ENCODE assay signal across 10 mouse cellular contexts in genomic region chr16:38651306-38651705, GRCm38 (mm10).
DNase-seq lines count a peak whose midpoint lies in the region; ATAC-seq and TF ChIP-seq lines count a peak whose summit lies in the region.
"Had no signal": no experiment of that assay in that cellular context is flagged by ENCODE, and none has a peak within 500 bp of the region (broad histone marks: within the 10 kb centered on the region; RNA-seq: fewer than 3 reads in every experiment).

No protein-coding gene starts in this region.

- H3K36me3 ChIP-seq in heart, embryonic 12.5 days = no peaks in the 10 kb centered on the region
- H3K36me3 ChIP-seq in kidney, postnatal 0 days (ENCODE audit: insufficient read depth, low read length) = no peaks in the 10 kb centered on the region
- H3K36me3 ChIP-seq in midbrain, embryonic 16.5 days (ENCODE audit: control insufficient read depth, insufficient read depth, low read length) = no peaks in the 10 kb centered on the region
- H3K36me3 ChIP-seq in midbrain, embryonic 14.5 days (ENCODE audit: control insufficient read depth, insufficient read depth, low read length) = no peaks in the 10 kb centered on the region
- H3K36me3 ChIP-seq: intestine, embryonic 15.5 days had no signal

- no peak overlapping the region for H3K9ac ChIP-seq in heart, embryonic 12.5 days
- H3K9ac ChIP-seq in kidney, postnatal 0 days (ENCODE audit: low read depth, low read length) = no peak overlapping the region
- H3K9ac ChIP-seq in midbrain, embryonic 16.5 days (ENCODE audit: low read depth, low read length) = no peak overlapping the region
- H3K9ac ChIP-seq in midbrain, embryonic 14.5 days (replicated peaks; ENCODE audit: low read length) = no peak overlapping the region
- H3K9ac ChIP-seq: intestine, embryonic 15.5 days had no signal

- peaks cover 83% of the 10 kb centered on the region for H3K4me1 ChIP-seq in heart, embryonic 12.5 days (replicated peaks)
- peaks cover 18% of the 10 kb centered on the region for H3K4me1 ChIP-seq in kidney, postnatal 0 days (replicated peaks; ENCODE audit: insufficient read depth, low read length)
- H3K4me1 ChIP-seq in midbrain, embryonic 16.5 days (ENCODE audit: control insufficient read depth, insufficient read depth, low read length) = peaks cover 3% of the 10 kb centered on the region; the same call in 1 of the 2 replicates
- no peaks in the 10 kb centered on the region for H3K4me1 ChIP-seq in midbrain, embryonic 14.5 days (ENCODE audit: control insufficient read depth, insufficient read depth, low read length)

- no peak for DNase-seq in heart, adult 18-20 months
- DNase-seq in kidney, postnatal 0 days (ENCODE audit: low spot score) = no peak
- DNase-seq in kidney, adult 18-20 months = no peak
- DNase-seq in midbrain, embryonic 14.5 days = no peak
- DNase-seq in gastrocnemius, adult 8-10 months (ENCODE audit: low spot score in 2 of 2) = no peak
- DNase-seq: adrenal gland, postnatal 25 days had no signal

- 74% methylated on average over 12 of the region's 12 CpGs for WGBS in heart, embryonic 12.5 days
- WGBS in kidney, postnatal 0 days = 72% methylated on average over 12 of the region's 12 CpGs
- WGBS in midbrain, embryonic 16.5 days = 85% methylated on average over 12 of the region's 12 CpGs
- WGBS in midbrain, embryonic 14.5 days = 89% methylated on average over 12 of the region's 12 CpGs

- H3K4me3 ChIP-seq in heart, embryonic 12.5 days = no peak overlapping the region
- no peak overlapping the region for H3K4me3 ChIP-seq in kidney, postnatal 0 days (replicated peaks; ENCODE audit: low read depth, low read length)
- H3K4me3 ChIP-seq in midbrain, embryonic 16.5 days (ENCODE audit: low read depth, low read length) = no peak overlapping the region
- no peak overlapping the region for H3K4me3 ChIP-seq in midbrain, embryonic 14.5 days (replicated peaks; ENCODE audit: low read depth, low read length)
- H3K4me3 ChIP-seq: erythroblast, embryonic 14.5 days; intestine, embryonic 15.5 days had no signal

- H3K27me3 ChIP-seq in heart, embryonic 12.5 days (replicated peaks) = no peaks in the 10 kb centered on the region
- H3K27me3 ChIP-seq in kidney, postnatal 0 days (ENCODE audit: insufficient read depth, low read length) = no peaks in the 10 kb centered on the region
- H3K27me3 ChIP-seq in midbrain, embryonic 16.5 days (ENCODE audit: control insufficient read depth, insufficient read depth, low read depth, low read length) = no peaks in the 10 kb centered on the region
- no peaks in the 10 kb centered on the region for H3K27me3 ChIP-seq in midbrain, embryonic 14.5 days (ENCODE audit: control insufficient read depth, insufficient read depth, low read length)
- H3K27me3 ChIP-seq: intestine, embryonic 15.5 days had no signal

- H3K4me2 ChIP-seq in heart, embryonic 12.5 days = peak overlapping the region; percentile 42; the same call in 1 of the 2 replicates
- H3K4me2 ChIP-seq in kidney, postnatal 0 days (ENCODE audit: low read length) = no peak overlapping the region
- H3K4me2 ChIP-seq in midbrain, embryonic 16.5 days (ENCODE audit: low read length) = no peak overlapping the region
- H3K4me2 ChIP-seq in midbrain, embryonic 14.5 days (ENCODE audit: low read length) = no peak overlapping the region
- H3K4me2 ChIP-seq: intestine, embryonic 15.5 days had no signal

- no peak for TF ChIP-seq CTCF in kidney, postnatal 0 days (IDR thresholded peaks at IDR 0.05; ENCODE audit: low read depth)

- H3K9me3 ChIP-seq in heart, embryonic 12.5 days (replicated peaks) = no peaks in the 10 kb centered on the region
- no peaks in the 10 kb centered on the region for H3K9me3 ChIP-seq in kidney, postnatal 0 days (replicated peaks; ENCODE audit: low read length)
- H3K9me3 ChIP-seq in midbrain, embryonic 16.5 days (replicated peaks; ENCODE audit: control insufficient read depth, low read length, poor library complexity, severe bottlenecking) = no peaks in the 10 kb centered on the region
- no peaks in the 10 kb centered on the region for H3K9me3 ChIP-seq in midbrain, embryonic 14.5 days (ENCODE audit: control insufficient read depth, low read length)
- H3K9me3 ChIP-seq: intestine, embryonic 15.5 days had no signal

- no peak for ATAC-seq in heart, embryonic 12.5 days (ENCODE audit: insufficient number of reproducible peaks, low FRiP score)
- no peak for ATAC-seq in kidney, postnatal 0 days (replicated peaks; ENCODE audit: low FRiP score, low read depth)
- ATAC-seq in midbrain, embryonic 16.5 days = no peak
- ATAC-seq in midbrain, embryonic 14.5 days (ENCODE audit: low FRiP score, low TSS enrichment) = no peak
- ATAC-seq: intestine, embryonic 15.5 days had no signal

- peak overlapping the region; percentile 85 for H3K27ac ChIP-seq in heart, embryonic 12.5 days (ENCODE audit: poor library complexity, severe bottlenecking)
- peak overlapping the region; percentile 85 for H3K27ac ChIP-seq in kidney, postnatal 0 days
- peak overlapping the region; percentile 33; the same call in 1 of the 2 replicates for H3K27ac ChIP-seq in midbrain, embryonic 16.5 days (ENCODE audit: low read length)
- H3K27ac ChIP-seq in midbrain, embryonic 14.5 days (replicated peaks; ENCODE audit: low read depth, low read length) = no peak overlapping the region
